Mouse (Mus musculus): Measurements from ENCODE around the gene Fgd3. TPM values are rescaled to one million over a fixed set of nuclear protein-coding genes. Genes with fewer than 3 reads are reported as not detected.

Fgd3 gene
- total and polyA plus RNA-seq, 3 experiments: 8.7 to 16.1 (median 14.5) TPM

GRCm38 (mm10) chr13:49358184-49358583, 38.1 kb upstream of the Fgd3 start:
- no peak overlapping the region for H3K4me3 ChIP-seq (replicated peaks in 1 of 3; ENCODE audit: low read depth in 2 of 3, low read length in 2 of 3, poor library complexity in 1 of 3)
- TF ChIP-seq BHLHE40 (IDR thresholded peaks at IDR 0.05; ENCODE audit: low read depth, low read length) (no peak), POLR2AphosphoS2 (IDR thresholded peaks at IDR 0.05; ENCODE audit: low read depth, low read length) (no peak), TCF12 (IDR thresholded peaks at IDR 0.05; ENCODE audit: low read depth, low read length) (no peak), POLR2A (IDR thresholded peaks at IDR 0.05; ENCODE audit: low read depth, low read length) (no peak), MAZ (IDR thresholded peaks at IDR 0.05; ENCODE audit: low read depth, low read length) (no peak), ETS1 (conservative IDR thresholded peaks at IDR 0.05; ENCODE audit: low read depth, low read length) (no peak), PAX5 (IDR thresholded peaks at IDR 0.05; ENCODE audit: low read length) (no peak), HCFC1 (IDR thresholded peaks at IDR 0.05; ENCODE audit: low read depth, low read length) (no peak), EP300 (IDR thresholded peaks at IDR 0.05; ENCODE audit: low read length) (no peak), SIN3A (IDR thresholded peaks at IDR 0.05; ENCODE audit: low read length) (no peak), RAD21 (IDR thresholded peaks at IDR 0.05; ENCODE audit: low read depth, low read length) (no peak), ZC3H11A (IDR thresholded peaks at IDR 0.05; ENCODE audit: low read depth, low read length) (no peak), UBTF (IDR thresholded peaks at IDR 0.05; ENCODE audit: low read depth, low read length) (no peak), GABPA (IDR thresholded peaks at IDR 0.05; ENCODE audit: insufficient replicate concordance, low read depth, low read length) (no peak), NELFE (IDR thresholded peaks at IDR 0.05; ENCODE audit: low read depth, low read length) (no peak), CHD1 (IDR thresholded peaks at IDR 0.05; ENCODE audit: low read depth, low read length) (no peak), ELF1 (IDR thresholded peaks at IDR 0.05; ENCODE audit: low read depth, low read length) (no peak), MXI1 (IDR thresholded peaks at IDR 0.05; ENCODE audit: low read depth, low read length) (no peak), CHD2 (IDR thresholded peaks at IDR 0.05; ENCODE audit: low read length) (no peak)
- H3K79me2 ChIP-seq (replicated peaks; ENCODE audit: control insufficient read depth, extremely low read depth, insufficient read depth, poor library complexity, severe bottlenecking): no peaks in the 10 kb centered on the region
- peaks cover 0 to 41% of the 10 kb centered on the region in 2 experiments for H3K36me3 ChIP-seq (replicated peaks in 1 of 2; ENCODE audit: control insufficient read depth in 1 of 2, insufficient read depth in 1 of 2, low read length in 1 of 2)
- H3K27me3 ChIP-seq (replicated peaks): no peaks in the 10 kb centered on the region
- H3K4me1 ChIP-seq (ENCODE audit: control insufficient read depth in 1 of 2, insufficient read depth in 2 of 2): peaks cover 0 to 33% of the 10 kb centered on the region in 2 experiments; a peak in 2 of 4 replicates
- H3K4me2 ChIP-seq (ENCODE audit: insufficient read depth, low read depth, poor library complexity, severe bottlenecking): no peak overlapping the region
- H3K27ac ChIP-seq (ENCODE audit: insufficient read depth, low read depth): no peak overlapping the region
- H3K9me3 ChIP-seq (replicated peaks; ENCODE audit: low read length): no peaks in the 10 kb centered on the region
- dilution Hi-C loops (cut with MboI; ENCODE audit: extremely low pct_ligation_motif_present, extremely low pct_unique_long_range_greater_than_20kb, low sequenced_read_pairs): no loop called here
- no peak overlapping the region for H3K9ac ChIP-seq (ENCODE audit: insufficient read depth, low read depth)
- DNase-seq (ENCODE audit: extremely low read depth): no peak
- in situ Hi-C loops (cut with MboI; ENCODE audit: low pct_ligation_motif_present, low pct_unique_long_range_greater_than_20kb, low sequenced_read_pairs): no loop called here

- Histone ChIP-seq H3K27me3 (replicated peaks) (no peaks in the 10 kb centered on the region), H3K9me3 (replicated peaks; ENCODE audit: low read length) (no peaks in the 10 kb centered on the region), H3K79me2 (replicated peaks; ENCODE audit: control insufficient read depth, extremely low read depth, insufficient read depth, poor library complexity, severe bottlenecking) (no peaks in the 10 kb centered on the region), H3K4me1 (ENCODE audit: control insufficient read depth in 1 of 2, insufficient read depth in 2 of 2) (peaks cover 0 to 35% of the 10 kb centered on the region in 2 experiments; a peak in 3 of 4 replicates), H3K4me3 (replicated peaks in 1 of 3; ENCODE audit: low read depth in 2 of 3, low read length in 2 of 3, poor library complexity in 1 of 3) (no peak overlapping the region), H3K4me2 (ENCODE audit: insufficient read depth, low read depth, poor library complexity, severe bottlenecking) (no peak overlapping the region), H3K9ac (ENCODE audit: insufficient read depth, low read depth) (no peak overlapping the region), H3K36me3 (replicated peaks in 1 of 2; ENCODE audit: control insufficient read depth in 1 of 2, insufficient read depth in 1 of 2, low read length in 1 of 2) (peaks cover 0 to 41% of the 10 kb centered on the region in 2 experiments), H3K27ac (ENCODE audit: insufficient read depth, low read depth) (no peak overlapping the region)
- DNase-seq (ENCODE audit: extremely low read depth): no peak
- in situ Hi-C loops (cut with MboI; ENCODE audit: low pct_ligation_motif_present, low pct_unique_long_range_greater_than_20kb, low sequenced_read_pairs): no loop called here
- dilution Hi-C loops (cut with MboI; ENCODE audit: extremely low pct_ligation_motif_present, extremely low pct_unique_long_range_greater_than_20kb, low sequenced_read_pairs): no loop called here
- TF ChIP-seq TBP (conservative IDR thresholded peaks at IDR 0.05; ENCODE audit: low read depth, low read length) (no peak), MEF2A (IDR thresholded peaks at IDR 0.05; ENCODE audit: borderline replicate concordance, low read depth, low read length) (no peak), BHLHE40 (IDR thresholded peaks at IDR 0.05; ENCODE audit: low read depth, low read length) (no peak), MAFK (IDR thresholded peaks at IDR 0.05; ENCODE audit: insufficient replicate concordance, low read length) (no peak), CHD1 (IDR thresholded peaks at IDR 0.05; ENCODE audit: low read depth, low read length) (no peak), MXI1 (IDR thresholded peaks at IDR 0.05; ENCODE audit: low read depth, low read length) (no peak), TCF12 (IDR thresholded peaks at IDR 0.05; ENCODE audit: low read depth, low read length) (no peak), CHD2 (IDR thresholded peaks at IDR 0.05; ENCODE audit: low read length) (no peak), CTCF (conservative IDR thresholded peaks at IDR 0.05 in 1 of 2, IDR thresholded peaks at IDR 0.05 in 1 of 2; ENCODE audit: low read depth in 2 of 2, low read length in 2 of 2) (no peak), ZKSCAN1 (IDR thresholded peaks at IDR 0.05; ENCODE audit: borderline replicate concordance, low read depth, low read length) (no peak)
Measured at GRCm38 (mm10) chr13:49357367-49358026, 37.4 kb upstream of the Fgd3 start.
